Mouse (Mus musculus) heart, embryonic 15.5 days (tissue): ENCODE results near the gene Nefh. TPM values are rescaled to one million over a fixed set of nuclear protein-coding genes. Genes with fewer than 3 reads are reported as not detected.
A peak's percentile ranks its signal among the peaks of the same experiment; 100 is the strongest.

Experiments used
- ATAC-seq: fragments of 200-750 bp; cut with Nextera tagmentation; replicated peaks from 2 replicates; pipeline ENCODE4 v1.8.0; 2017; ENCODE audit warnings: low read depth, moderate TSS enrichment; ENCODE audit not compliant: insufficient number of reproducible peaks, insufficient read depth, low FRiP score
- H3K27ac ChIP-seq: fragments of 300-500 bp; sonication (generic); 2 replicates; pipeline ENCODE4 v1.5.1; 2015; ENCODE audit warnings: mild to moderate bottlenecking, inconsistent platforms
- H3K27me3 ChIP-seq: fragments of 300-500 bp; sonication (generic); 2 replicates; pipeline ENCODE4 v1.6.1; 2015; ENCODE audit warnings: inconsistent platforms
- H3K36me3 ChIP-seq: fragments of 300-500 bp; sonication (generic); 2 replicates; pipeline ENCODE4 v1.6.1; 2015; ENCODE audit warnings: mild to moderate bottlenecking, inconsistent platforms
- H3K4me1 ChIP-seq: fragments of 300-500 bp; sonication (generic); replicated peaks from 2 replicates; pipeline ENCODE4 v1.6.1; 2015; ENCODE audit warnings: inconsistent platforms
- H3K4me2 ChIP-seq: fragments of 300-500 bp; sonication (generic); 2 replicates; pipeline ENCODE4 v1.6.1; 2015; ENCODE audit warnings: inconsistent platforms, mild to moderate bottlenecking, moderate library complexity
- H3K4me3 ChIP-seq: fragments of 300-500 bp; sonication (generic); 2 replicates; pipeline ENCODE4 v1.5.1; 2015; ENCODE audit warnings: mild to moderate bottlenecking, inconsistent platforms
- H3K9ac ChIP-seq: fragments of 300-500 bp; sonication (generic); 2 replicates; pipeline ENCODE4 v1.6.1; 2015; ENCODE audit warnings: mild to moderate bottlenecking, inconsistent platforms
- H3K9me3 ChIP-seq: fragments of 300-500 bp; sonication (generic); replicated peaks from 2 replicates; pipeline ENCODE4 v1.6.1; 2016; ENCODE audit warnings: inconsistent platforms
- WGBS: fragments of 180-500 bp; shearing (Covaris S2); methylation state at CpG from one replicate; pipeline ENCODE4 v1.1.7; 2015; ENCODE audit warnings: mixed read lengths; 5-methylcytosine and 5-hydroxymethylcytosine counted together
- microRNA-seq: library from miRNA; unstranded; fragments of <30 nt; microRNA quantifications from one replicate; pipeline ENCODE4, GENCODE M21; 2016
- polyA plus RNA-seq: library from polyadenylated mRNA; unstranded; fragments of >200 nt; fragmentation: Nextera tagmentation; extraction: Ambion mirVana; gene quantifications from 2 replicates; pipeline ENCODE4 v1.2.1, GENCODE M21; 2015

The Nefh gene
- polyA plus RNA-seq, 1 experiment from 2014 or later: 0.13 TPM

- H3K4me3 ChIP-seq: no peak overlapping the region
- no peaks in the 10 kb centered on the region for H3K4me1 ChIP-seq
- peaks cover 36% of the 10 kb centered on the region for H3K36me3 ChIP-seq
- no peak overlapping the region for H3K27ac ChIP-seq
- no peaks in the 10 kb centered on the region for H3K9me3 ChIP-seq
- ATAC-seq: no peak
- WGBS: 82% methylated on average over 6 of the region's 6 CpGs
- no peak overlapping the region for H3K4me2 ChIP-seq
- no peak overlapping the region for H3K9ac ChIP-seq
- H3K27me3 ChIP-seq: no peaks in the 10 kb centered on the region
These were observed 45.9 kb downstream of the Nefh start for GRCm38 (mm10) chr11:4901956-4902355.

GRCm38 (mm10) chr11:4900437-4900836 lies 47.4 kb downstream of the Nefh start:
- no peaks in the 10 kb centered on the region for H3K27me3 ChIP-seq
- no peak overlapping the region for H3K9ac ChIP-seq
- H3K4me3 ChIP-seq: no peak overlapping the region
- H3K27ac ChIP-seq: no peak overlapping the region
- WGBS: 69% methylated on average over 5 of the region's 5 CpGs
- ATAC-seq: no peak
- peaks cover 31% of the 10 kb centered on the region for H3K36me3 ChIP-seq
- peaks cover 6% of the 10 kb centered on the region for H3K4me1 ChIP-seq
- no peaks in the 10 kb centered on the region for H3K9me3 ChIP-seq
- H3K4me2 ChIP-seq: no peak overlapping the region

- peak; percentile 76 for ATAC-seq
- WGBS: 2% methylated on average over 52 of the region's 52 CpGs
- Histone ChIP-seq H3K27ac (peak within 1 kb of the TSS; percentile 64), H3K27me3 (no peaks in the 10 kb centered on the region), H3K4me2 (peak within 1 kb of the TSS; percentile 84), H3K9me3 (no peaks in the 10 kb centered on the region), H3K9ac (peak within 1 kb of the TSS; percentile 75), H3K4me1 (peaks cover 6% of the 10 kb centered on the region), H3K36me3 (no peaks in the 10 kb centered on the region), H3K4me3 (peak within 1 kb of the TSS; percentile 76)
These were observed 52.7 kb downstream of the Nefh start, which contains the start of gene Thoc5 for GRCm38 (mm10) chr11:4894848-4895816. Thoc5 (plus strand) TSS chr11:4895320.

Small RNA genes within 50 kb of the gene (microRNA-seq; reads per million reads assigned to microRNA genes)
- not detected for gene Mir6918

Other genes starting within 250 kb of the Nefh start
- gene Uqcr10, start 243.7 kb downstream of the Nefh start, polyA plus RNA-seq: 1,608 and 2,078 TPM in 2 replicates
- gene Zmat5, start 243.4 kb downstream of the Nefh start, polyA plus RNA-seq: 52.7 and 56.2 TPM in 2 replicates
- 0.05 and 0.09 TPM in 2 replicates for gene Cabp7, start 201.3 kb downstream of the Nefh start, polyA plus RNA-seq
- 39.3 and 43.8 TPM in 2 replicates for gene Nf2, start 98.5 kb downstream of the Nefh start, polyA plus RNA-seq
- 20.7 and 29.3 TPM in 2 replicates for gene Nipsnap1, start 74.1 kb downstream of the Nefh start, polyA plus RNA-seq
- gene Thoc5, start 52.7 kb downstream of the Nefh start, polyA plus RNA-seq: 18.9 and 22.5 TPM in 2 replicates
- 32.1 and 44.9 TPM in 2 replicates for gene Ap1b1, start 38.8 kb upstream of the Nefh start, polyA plus RNA-seq
- gene Rasl10a, start 110.1 kb upstream of the Nefh start, polyA plus RNA-seq: 0.96 and 1.1 TPM in 2 replicates
- 19.4 and 28.2 TPM in 2 replicates for gene Gas2l1, start 117.3 kb upstream of the Nefh start, polyA plus RNA-seq
- 26.2 and 30.9 TPM in 2 replicates for gene Rhbdd3, start 150.9 kb upstream of the Nefh start, polyA plus RNA-seq
- gene Ewsr1, start 151.2 kb upstream of the Nefh start, polyA plus RNA-seq: 359 and 482 TPM in 2 replicates
- gene Emid1, start 204.2 kb upstream of the Nefh start, polyA plus RNA-seq: 6.5 and 14.6 TPM in 2 replicates